Mouse (Mus musculus): Measurements from ENCODE around the gene Dnajc1.

DNA sequence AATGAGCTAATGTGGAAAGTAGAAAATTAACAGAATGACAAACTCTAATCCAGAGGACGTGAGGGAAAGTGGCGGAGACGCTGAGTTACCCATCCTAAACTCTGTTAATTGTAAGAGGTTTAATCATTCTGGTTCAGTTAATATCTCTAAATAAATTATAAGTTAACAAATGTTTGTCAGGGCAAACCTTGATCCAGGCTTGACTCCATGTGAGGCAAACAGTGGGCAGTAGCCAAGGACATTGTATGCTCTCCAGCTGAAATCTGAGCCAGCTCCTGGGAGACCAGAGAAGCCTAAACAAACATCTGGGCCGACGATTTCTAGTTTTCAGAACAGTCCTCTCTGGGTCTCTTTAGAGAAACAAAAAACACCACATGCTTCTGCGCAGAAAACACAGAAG lies 49.2 kb upstream of the Dnajc1 start:
- TF ChIP-seq GATA1 (IDR thresholded peaks at IDR 0.05; ENCODE audit: borderline replicate concordance, low read length) (no peak), FLI1 (IDR thresholded peaks at IDR 0.05; ENCODE audit: low read length) (no peak)

Measured in megakaryocyte, embryonic 14.5 days (primary cell).